Mouse (Mus musculus) erythroblast, embryonic 14.5 days (primary cell): ENCODE data around the gene Ddc.

Experiments
- GATA1 ChIP-seq: IDR thresholded peaks from 2 replicates; pipeline ENCODE4 v1.6.1; 2012; ENCODE audit warnings: low read length, inconsistent platforms, mixed read lengths
- TAL1 ChIP-seq: IDR thresholded peaks from 3 replicates; pipeline ENCODE4 v1.6.1; 2012; ENCODE audit warnings: low read length, inconsistent platforms, mixed read lengths

DNA sequence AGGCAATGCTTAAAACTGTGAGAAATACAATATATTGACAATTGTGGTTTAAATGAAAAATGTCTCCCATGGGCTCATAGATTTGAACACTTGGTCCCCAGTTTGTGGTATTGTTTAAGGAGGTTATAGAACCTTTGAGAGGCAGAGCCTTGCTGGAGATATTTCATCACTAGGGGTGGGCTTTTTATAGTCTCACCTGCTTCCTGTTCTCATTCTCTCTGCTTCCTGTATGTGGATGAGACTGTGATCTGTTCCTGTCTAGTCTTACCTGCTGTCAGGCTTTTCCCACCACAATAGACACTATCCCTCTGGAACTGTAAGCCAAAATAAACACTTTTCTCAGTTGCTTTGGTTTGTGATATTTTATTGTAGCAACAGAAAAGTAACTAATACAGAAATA is 71.5 kb downstream of the Ddc start:
- TF ChIP-seq GATA1 (no peak), TAL1 (no peak)
